Mouse (Mus musculus) liver, embryonic 13.5 days (tissue): ENCODE results near the gene Tbc1d1. TPM values are rescaled to one million over a fixed set of nuclear protein-coding genes. Genes with fewer than 3 reads are reported as not detected.

Experiments used
- ATAC-seq: fragments of 200-750 bp; cut with Nextera tagmentation; 2 replicates; pipeline ENCODE4 v1.8.0; 2017; ENCODE audit warnings: low read depth, mild to moderate bottlenecking, moderate number of reproducible peaks, moderate library complexity
- DNase-seq: peaks from one replicate; pipeline ENCODE4 v3.0.0; 2022
- H3K27ac ChIP-seq: fragments of 300-500 bp; sonication (generic); 2 replicates; pipeline ENCODE4 v1.5.1; 2015; ENCODE audit warnings: moderate library complexity, mild to moderate bottlenecking, inconsistent platforms
- H3K27me3 ChIP-seq: fragments of 300-500 bp; sonication (generic); 2 replicates; pipeline ENCODE4 v1.6.1; 2015; ENCODE audit warnings: mild to moderate bottlenecking, inconsistent platforms
- H3K36me3 ChIP-seq: fragments of 300-500 bp; sonication (generic); 2 replicates; pipeline ENCODE4 v1.6.1; 2015; ENCODE audit warnings: mild to moderate bottlenecking, inconsistent platforms
- H3K4me1 ChIP-seq: fragments of 300-500 bp; sonication (generic); replicated peaks from 2 replicates; pipeline ENCODE4 v1.6.1; 2015; ENCODE audit warnings: inconsistent platforms
- H3K4me2 ChIP-seq: fragments of 300-500 bp; sonication (generic); 2 replicates; pipeline ENCODE4 v1.6.1; 2015; ENCODE audit warnings: inconsistent platforms, mild to moderate bottlenecking, moderate library complexity
- H3K4me3 ChIP-seq: fragments of 300-500 bp; sonication (generic); replicated peaks from 2 replicates; pipeline ENCODE4 v1.5.1; 2015; ENCODE audit warnings: mild to moderate bottlenecking, inconsistent platforms
- H3K9ac ChIP-seq: fragments of 300-500 bp; sonication (generic); 2 replicates; pipeline ENCODE4 v1.6.1; 2015; ENCODE audit warnings: mild to moderate bottlenecking, inconsistent platforms
- H3K9me3 ChIP-seq: fragments of 300-500 bp; sonication (generic); replicated peaks from 2 replicates; pipeline ENCODE4 v1.6.1; 2016; ENCODE audit warnings: inconsistent platforms
- WGBS: fragments of 180-500 bp; shearing (Covaris S2); methylation state at CpG from one replicate; pipeline ENCODE4 v1.1.7; 2015; ENCODE audit not compliant: insufficient replicate concordance; 5-methylcytosine and 5-hydroxymethylcytosine counted together
- polyA plus RNA-seq: library from polyadenylated mRNA; unstranded; fragments of >200 nt; fragmentation: Nextera tagmentation; extraction: Ambion mirVana; gene quantifications from 2 replicates; pipeline ENCODE4 v1.2.1, GENCODE M21; 2015

The Tbc1d1 gene
- polyA plus RNA-seq, 1 experiment from 2014 or later = 7.0 TPM

DNA sequence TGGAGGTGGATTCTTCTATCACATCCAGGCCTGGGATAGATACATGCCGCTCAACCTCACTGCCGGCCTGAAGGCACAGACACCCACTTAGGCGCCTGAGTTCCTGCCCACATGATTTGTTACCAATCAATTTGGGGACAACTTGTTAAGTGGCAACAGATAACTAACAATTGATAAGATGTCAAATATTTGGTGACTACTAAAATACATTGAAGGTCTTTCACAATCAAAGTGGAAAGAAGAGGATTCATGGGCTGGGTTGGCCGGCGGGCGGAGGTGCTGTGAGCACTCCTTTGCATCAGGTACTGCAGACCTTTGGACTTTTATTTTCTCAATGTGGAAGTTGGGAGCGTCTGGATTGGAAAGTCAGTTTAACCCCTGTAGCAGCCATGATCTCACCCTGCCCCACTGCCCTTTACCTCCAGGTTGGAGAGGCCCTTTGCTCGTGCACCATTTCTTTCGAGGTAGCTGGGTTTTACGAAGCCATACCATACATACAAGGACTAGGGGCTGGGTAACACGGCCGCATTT, 73.3 kb downstream of the Tbc1d1 start:
- no peaks in the 10 kb centered on the region for H3K9me3 ChIP-seq
- 37% methylated on average over 12 of the region's 12 CpGs for WGBS
- H3K4me2 ChIP-seq = peak overlapping the region; percentile 97
- H3K4me1 ChIP-seq = peaks cover 47% of the 10 kb centered on the region
- no peaks in the 10 kb centered on the region for H3K36me3 ChIP-seq
- DNase-seq (no peak), ATAC-seq (no peak)
- peak overlapping the region; percentile 84 for H3K9ac ChIP-seq
- no peaks in the 10 kb centered on the region for H3K27me3 ChIP-seq
- H3K27ac ChIP-seq = 0 out of 2 replicates have a peak overlapping the region, but pooled peaks have one; percentile 58
- H3K4me3 ChIP-seq = peak overlapping the region; percentile 74

GRCm38 (mm10) chr5:64230061-64230466, 74.0 kb downstream of the Tbc1d1 start:
- peak overlapping the region; percentile 74 for H3K4me3 ChIP-seq
- H3K27me3 ChIP-seq = no peaks in the 10 kb centered on the region
- peaks cover 53% of the 10 kb centered on the region for H3K4me1 ChIP-seq
- no peaks in the 10 kb centered on the region for H3K36me3 ChIP-seq
- peak overlapping the region; percentile 84 for H3K9ac ChIP-seq
- DNase-seq (peak; percentile 84), ATAC-seq (peak; percentile 93)
- H3K9me3 ChIP-seq = no peaks in the 10 kb centered on the region
- under 1% methylated on average over 34 of the region's 48 CpGs for WGBS
- H3K27ac ChIP-seq = peak overlapping the region; percentile 58; the same call in 1 of the 2 replicates
- H3K4me2 ChIP-seq = peak overlapping the region; percentile 97

- H3K36me3 ChIP-seq = no peaks in the 10 kb centered on the region
- 1% methylated on average over 27 of the region's 33 CpGs for WGBS
- H3K27ac ChIP-seq = peak overlapping the region; percentile 39
- H3K9me3 ChIP-seq = no peaks in the 10 kb centered on the region
- peak overlapping the region; percentile 84 for H3K9ac ChIP-seq
- H3K4me3 ChIP-seq = peak overlapping the region; percentile 74
- peaks cover 59% of the 10 kb centered on the region for H3K4me1 ChIP-seq
- peak; percentile 17 for DNase-seq
- no peaks in the 10 kb centered on the region for H3K27me3 ChIP-seq
- peak; percentile 52 for ATAC-seq
- peak overlapping the region; percentile 97 for H3K4me2 ChIP-seq
These were observed 74.5 kb downstream of the Tbc1d1 start for GRCm38 (mm10) chr5:64230507-64231041.

GRCm38 (mm10) chr5:64232872-64233271, 76.8 kb downstream of the Tbc1d1 start:
- Histone ChIP-seq H3K4me3 (no peak overlapping the region), H3K4me1 (peaks cover 74% of the 10 kb centered on the region), H3K9ac (no peak overlapping the region), H3K27me3 (no peaks in the 10 kb centered on the region), H3K9me3 (no peaks in the 10 kb centered on the region), H3K4me2 (no peak overlapping the region), H3K36me3 (no peaks in the 10 kb centered on the region), H3K27ac (no peak overlapping the region)
- DNase-seq (no peak), ATAC-seq (no peak)
- 67% methylated on average over 9 of the region's 9 CpGs for WGBS

DNA sequence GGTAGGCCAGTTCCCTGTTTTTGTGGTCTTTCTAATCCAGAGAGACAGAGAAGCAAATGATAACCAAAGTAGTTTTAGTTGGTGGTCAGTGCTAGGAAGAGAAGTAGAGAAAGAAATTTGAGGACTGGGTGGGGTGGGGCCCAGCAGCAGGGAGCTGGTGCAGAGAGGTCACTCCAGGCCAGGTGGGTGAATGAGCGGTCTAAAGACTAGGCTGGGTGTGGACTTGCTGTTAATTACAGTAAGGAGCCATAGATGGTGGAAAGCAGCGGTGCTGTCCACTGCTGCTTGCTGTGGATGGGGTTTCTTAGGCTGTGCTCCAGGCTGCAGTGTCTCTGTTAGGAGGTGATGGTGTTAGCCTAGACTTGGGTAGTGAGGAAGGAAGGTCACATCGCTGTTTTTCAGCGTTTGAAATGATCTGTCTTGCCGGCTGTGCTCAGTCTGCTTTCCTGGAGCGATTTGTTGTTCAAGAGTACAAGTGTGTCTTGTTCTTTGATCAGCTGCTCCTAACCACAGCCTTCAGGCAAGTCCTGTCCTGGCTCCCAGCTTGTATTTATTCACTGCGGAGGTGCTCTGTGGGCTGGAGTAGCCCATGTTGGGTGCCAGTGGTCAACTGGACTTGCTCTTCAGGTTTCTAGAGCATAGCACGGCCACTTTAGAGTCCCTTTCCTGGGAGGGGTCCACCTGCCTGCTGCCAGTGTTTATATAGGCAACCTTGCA, 78.3 kb downstream of the Tbc1d1 start:
- ATAC-seq (no peak), DNase-seq (no peak)
- Histone ChIP-seq H3K4me2 (no peak overlapping the region), H3K4me1 (peaks cover 77% of the 10 kb centered on the region), H3K27ac (no peak overlapping the region), H3K27me3 (no peaks in the 10 kb centered on the region), H3K9me3 (no peaks in the 10 kb centered on the region), H3K36me3 (no peaks in the 10 kb centered on the region), H3K9ac (no peak overlapping the region), H3K4me3 (no peak overlapping the region)
- WGBS = 47% methylated on average over 8 of the region's 8 CpGs

- Histone ChIP-seq H3K4me1 (peaks cover 77% of the 10 kb centered on the region), H3K27ac (no peak overlapping the region), H3K4me3 (no peak overlapping the region), H3K4me2 (no peak overlapping the region), H3K9me3 (no peaks in the 10 kb centered on the region), H3K27me3 (no peaks in the 10 kb centered on the region), H3K36me3 (no peaks in the 10 kb centered on the region), H3K9ac (no peak overlapping the region)
- ATAC-seq = no peak
- 58% methylated on average over 3 of the region's 3 CpGs for WGBS
- DNase-seq = no peak
These were observed 79.1 kb downstream of the Tbc1d1 start for GRCm38 (mm10) chr5:64235250-64235649.

GRCm38 (mm10) chr5:64236561-64236960, 80.5 kb downstream of the Tbc1d1 start:
- no peaks in the 10 kb centered on the region for H3K27me3 ChIP-seq
- H3K4me1 ChIP-seq = peaks cover 76% of the 10 kb centered on the region
- H3K4me2 ChIP-seq = no peak overlapping the region
- no peak overlapping the region for H3K4me3 ChIP-seq
- H3K36me3 ChIP-seq = no peaks in the 10 kb centered on the region
- no peak overlapping the region for H3K9ac ChIP-seq
- H3K9me3 ChIP-seq = no peaks in the 10 kb centered on the region
- no peak overlapping the region for H3K27ac ChIP-seq
- ATAC-seq (no peak), DNase-seq (no peak)
- 63% methylated on average over 7 of the region's 7 CpGs for WGBS

DNA sequence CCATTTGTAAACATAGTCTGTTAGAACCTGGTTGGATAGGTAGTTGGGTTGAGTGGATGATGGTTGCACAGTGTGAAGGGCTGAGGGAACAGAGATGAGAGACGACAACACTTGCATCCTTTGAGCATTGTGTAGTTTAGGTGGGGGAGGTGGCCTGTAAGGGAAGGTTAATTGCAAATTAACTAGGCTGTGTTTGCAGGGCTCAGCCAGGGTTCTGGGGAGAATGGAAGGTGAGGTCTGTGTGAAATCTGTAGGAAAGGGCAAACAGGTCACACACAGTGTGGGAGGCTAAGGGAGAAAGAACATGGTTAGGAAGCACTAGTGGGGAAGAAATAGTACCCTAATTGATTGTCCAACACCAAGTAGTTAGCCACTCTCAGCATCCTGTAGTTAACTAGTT, 81.2 kb downstream of the Tbc1d1 start:
- Histone ChIP-seq H3K4me2 (no peak overlapping the region), H3K4me1 (peaks cover 77% of the 10 kb centered on the region), H3K9me3 (no peaks in the 10 kb centered on the region), H3K9ac (no peak overlapping the region), H3K27ac (no peak overlapping the region), H3K27me3 (no peaks in the 10 kb centered on the region), H3K36me3 (no peaks in the 10 kb centered on the region), H3K4me3 (no peak overlapping the region)
- DNase-seq = no peak
- no peak for ATAC-seq
- 39% methylated on average over 1 of the region's 1 CpGs for WGBS

GRCm38 (mm10) chr5:64237693-64238092, 81.6 kb downstream of the Tbc1d1 start:
- Histone ChIP-seq H3K4me1 (peaks cover 81% of the 10 kb centered on the region), H3K9me3 (no peaks in the 10 kb centered on the region), H3K36me3 (no peaks in the 10 kb centered on the region), H3K27ac (no peak overlapping the region), H3K4me2 (no peak overlapping the region), H3K9ac (no peak overlapping the region), H3K4me3 (no peak overlapping the region), H3K27me3 (no peaks in the 10 kb centered on the region)
- ATAC-seq (no peak), DNase-seq (no peak)
- WGBS = 37% methylated on average over 3 of the region's 3 CpGs

DNA sequence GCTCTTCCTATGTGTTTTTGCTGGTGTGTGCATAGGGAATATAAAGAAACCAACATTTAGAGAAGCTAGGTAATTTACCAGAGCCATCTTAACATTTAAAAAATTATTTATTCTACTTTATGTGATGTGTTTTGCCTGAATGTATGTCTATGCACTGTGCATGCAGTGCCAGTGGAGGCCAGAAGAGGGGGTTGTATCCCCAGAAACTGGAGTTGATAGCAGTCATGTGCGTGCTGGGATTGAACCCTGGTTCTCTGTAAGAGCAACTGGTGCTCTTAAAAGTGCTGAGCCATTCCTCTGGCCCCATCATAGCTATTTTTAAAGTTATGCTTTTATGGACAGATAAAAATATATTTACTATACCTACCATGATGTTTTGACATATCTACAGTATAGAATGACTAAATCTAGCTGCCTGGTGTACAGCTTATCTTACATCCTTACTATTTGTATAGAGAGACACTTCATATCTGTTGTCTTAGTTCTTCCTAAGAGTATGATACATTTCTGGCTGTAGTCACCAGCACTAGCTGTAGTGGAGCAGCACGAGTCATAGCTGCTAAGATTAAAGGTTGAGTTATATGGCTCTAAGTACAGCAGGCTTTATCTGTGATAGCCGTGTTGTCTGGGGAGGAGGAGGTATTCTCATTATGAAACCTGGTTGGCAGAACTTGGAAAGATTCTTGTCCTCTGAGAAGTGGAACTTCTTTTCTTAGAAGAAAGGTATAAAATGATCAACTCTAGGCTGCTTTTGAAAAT, 83.0 kb downstream of the Tbc1d1 start:
- Histone ChIP-seq H3K27ac (no peak overlapping the region), H3K9ac (no peak overlapping the region), H3K27me3 (no peaks in the 10 kb centered on the region), H3K36me3 (no peaks in the 10 kb centered on the region), H3K9me3 (no peaks in the 10 kb centered on the region), H3K4me3 (no peak overlapping the region), H3K4me2 (no peak overlapping the region), H3K4me1 (peaks cover 82% of the 10 kb centered on the region)
- no peak for DNase-seq
- ATAC-seq = peak; percentile 35
- 38% methylated on average over 3 of the region's 3 CpGs for WGBS

DNA sequence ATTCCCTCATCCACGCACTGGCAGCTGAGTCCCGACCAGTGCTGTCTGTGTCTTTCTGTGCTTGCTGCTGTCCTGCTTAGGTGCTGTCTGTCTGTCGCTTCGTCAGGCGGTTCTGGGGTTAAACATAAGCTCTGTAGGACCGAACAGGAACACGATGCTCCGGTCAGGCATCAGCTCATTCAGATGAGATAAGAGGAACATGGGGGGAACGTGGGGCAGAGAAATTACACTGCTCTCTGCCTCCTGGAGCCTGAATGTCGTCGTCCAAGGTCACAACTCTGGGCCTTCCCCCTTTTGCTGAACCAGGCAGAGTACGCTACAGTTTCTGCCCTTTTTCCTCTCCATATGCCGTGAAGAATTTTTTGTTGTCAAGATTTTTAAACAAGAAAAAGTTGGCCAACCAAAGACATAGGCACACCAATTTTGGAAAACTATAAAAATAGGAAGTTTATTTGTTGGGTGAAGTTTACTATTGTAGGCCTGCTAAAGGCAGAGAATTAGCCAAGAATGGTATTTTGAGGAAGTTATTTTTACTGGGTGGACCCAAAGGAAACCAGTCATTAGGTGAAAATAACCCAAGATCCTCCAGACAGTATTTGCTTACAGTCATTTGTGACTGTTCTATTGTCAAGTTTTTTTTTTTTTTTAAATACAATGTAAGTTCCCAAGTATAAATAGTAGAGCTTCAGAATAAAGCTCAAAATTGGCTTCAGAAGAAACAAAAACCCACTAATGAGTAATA, 85.0 kb downstream of the Tbc1d1 start:
- Histone ChIP-seq H3K4me3 (no peak overlapping the region), H3K27ac (peak overlapping the region; percentile 63), H3K27me3 (no peaks in the 10 kb centered on the region), H3K9me3 (no peaks in the 10 kb centered on the region), H3K36me3 (no peaks in the 10 kb centered on the region), H3K4me2 (no peak overlapping the region), H3K4me1 (peaks cover 75% of the 10 kb centered on the region), H3K9ac (no peak overlapping the region)
- no peak for DNase-seq
- WGBS = 28% methylated on average over 13 of the region's 13 CpGs
- ATAC-seq = no peak; the same call in 1 of the 2 replicates
